Mouse (Mus musculus) bone marrow macrophage, adult 2 months (primary cell): Measurements from ENCODE around the gene Ubqln4. TPM values are rescaled to one million over a fixed set of nuclear protein-coding genes. Genes with fewer than 3 reads are reported as not detected.

Experiments used
- H3K27ac ChIP-seq: 2 replicates; pipeline ENCODE4 v1.5.1; 2012; ENCODE audit warnings: low read depth, low read length; ENCODE audit not compliant: insufficient read depth
- H3K4me1 ChIP-seq: 2 replicates; pipeline ENCODE4 v1.6.1; 2012; ENCODE audit warnings: low read length; ENCODE audit not compliant: control insufficient read depth, insufficient read depth
- H3K4me3 ChIP-seq: 2 replicates; pipeline ENCODE4 v1.5.1; 2012; ENCODE audit warnings: mild to moderate bottlenecking, low read length, moderate library complexity; ENCODE audit not compliant: insufficient read depth
- CTCF ChIP-seq: IDR thresholded peaks from 2 replicates; pipeline ENCODE4 v1.5.1; 2012; ENCODE audit warnings: low read depth, mild to moderate bottlenecking, low read length, moderate library complexity
- POLR2A ChIP-seq: IDR thresholded peaks from 2 replicates; pipeline ENCODE4 v1.6.1; 2012; ENCODE audit warnings: mild to moderate bottlenecking, low read depth, low read length, borderline replicate concordance
- polyA plus RNA-seq: library from polyadenylated mRNA; stranded (reverse); fragments of >200 nt; gene quantifications from 2 replicates; pipeline ENCODE4 v1.2.4, GENCODE M21; 2012; ENCODE audit not compliant: missing spikeins, insufficient read depth, insufficient read length

Gene Ubqln4
- polyA plus RNA-seq, 1 experiment = 25.8 TPM

GRCm38 (mm10) chr3:88532689-88533511 is 20.7 kb upstream of the Ubqln4 start:
- H3K4me3 ChIP-seq = peak overlapping the region; percentile 89
- no peak overlapping the region for H3K27ac ChIP-seq
- TF ChIP-seq POLR2A = no peak
- TF ChIP-seq CTCF = no peak
- H3K4me1 ChIP-seq = peaks cover 4% of the 10 kb centered on the region; the same call in 1 of the 2 replicates

GRCm38 (mm10) chr3:88533706-88534105 is 19.9 kb upstream of the Ubqln4 start:
- TF ChIP-seq CTCF = no peak
- TF ChIP-seq POLR2A = no peak
- Histone ChIP-seq H3K4me1 (peaks cover 4% of the 10 kb centered on the region; the same call in 1 of the 2 replicates), H3K4me3 (no peak overlapping the region), H3K27ac (no peak overlapping the region)

GRCm38 (mm10) chr3:88535005-88535404 is 18.6 kb upstream of the Ubqln4 start:
- Histone ChIP-seq H3K4me1 (peaks cover 4% of the 10 kb centered on the region; the same call in 1 of the 2 replicates), H3K27ac (no peak overlapping the region), H3K4me3 (no peak overlapping the region)
- no peak for TF ChIP-seq POLR2A
- no peak for TF ChIP-seq CTCF

DNA sequence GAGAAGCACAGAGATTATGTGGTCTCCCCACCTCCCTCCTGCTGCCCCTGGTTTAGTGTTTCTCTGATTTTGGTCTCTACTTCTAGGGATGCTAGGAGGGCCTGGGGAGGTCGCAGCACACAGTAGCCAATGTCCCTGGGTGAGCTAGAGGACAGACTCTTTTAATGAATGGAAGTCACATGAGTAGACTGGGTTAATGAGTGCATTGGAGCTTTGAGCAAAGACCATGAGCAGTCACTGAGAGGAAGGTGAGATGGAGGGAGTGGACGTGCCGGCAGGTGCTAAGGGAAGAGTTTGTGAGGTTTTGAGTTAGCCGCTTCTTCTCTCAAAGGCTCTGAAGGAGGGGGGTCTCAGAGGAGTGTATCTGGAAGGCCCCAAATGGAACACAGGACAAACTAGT is 18.0 kb upstream of the Ubqln4 start:
- no peak overlapping the region for H3K4me3 ChIP-seq
- H3K4me1 ChIP-seq = peaks cover 2% of the 10 kb centered on the region; the same call in 1 of the 2 replicates
- no peak for TF ChIP-seq POLR2A
- no peak for TF ChIP-seq CTCF
- no peak overlapping the region for H3K27ac ChIP-seq

DNA sequence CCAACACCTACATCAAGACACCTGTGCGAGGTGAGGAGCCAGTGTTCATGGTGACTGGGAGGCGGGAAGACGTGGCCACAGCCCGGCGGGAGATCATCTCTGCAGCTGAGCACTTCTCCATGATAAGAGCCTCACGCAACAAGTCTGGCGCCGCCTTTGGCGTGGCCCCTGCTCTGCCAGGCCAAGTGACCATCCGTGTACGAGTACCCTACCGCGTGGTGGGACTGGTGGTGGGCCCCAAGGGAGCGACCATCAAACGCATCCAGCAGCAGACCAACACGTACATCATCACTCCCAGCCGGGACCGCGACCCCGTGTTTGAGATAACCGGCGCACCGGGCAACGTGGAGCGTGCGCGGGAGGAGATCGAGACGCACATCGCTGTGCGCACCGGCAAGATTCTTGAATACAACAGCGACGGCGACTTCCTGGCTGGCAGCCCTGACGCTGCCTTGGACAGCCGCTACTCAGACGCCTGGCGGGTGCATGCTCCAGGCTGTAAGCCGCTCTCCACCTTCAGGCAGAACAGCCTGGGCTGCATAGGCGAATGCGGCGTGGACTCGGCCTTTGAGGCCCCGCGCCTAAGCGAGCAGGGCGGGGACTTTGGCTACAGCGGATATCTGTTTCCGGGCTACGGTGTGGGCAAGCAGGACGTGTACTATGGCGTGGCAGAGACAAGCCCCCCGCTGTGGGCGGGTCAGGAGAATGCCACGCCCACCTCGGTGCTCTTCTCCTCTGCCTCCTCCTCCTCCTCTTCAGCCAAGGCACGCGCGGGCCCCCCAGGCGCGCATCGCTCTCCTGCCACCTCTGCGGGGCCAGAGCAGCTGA is 17.2 kb upstream of the Ubqln4 start:
- TF ChIP-seq CTCF (no peak), POLR2A (no peak)
- Histone ChIP-seq H3K4me1 (no peaks in the 10 kb centered on the region), H3K4me3 (no peak overlapping the region), H3K27ac (no peak overlapping the region)

- no peaks in the 10 kb centered on the region for H3K4me1 ChIP-seq
- H3K4me3 ChIP-seq = no peak overlapping the region
- H3K27ac ChIP-seq = no peak overlapping the region
- TF ChIP-seq CTCF (no peak), POLR2A (no peak)
These were observed 16.4 kb upstream of the Ubqln4 start for GRCm38 (mm10) chr3:88537146-88537545.

GRCm38 (mm10) chr3:88538271-88539145 is 15.1 kb upstream of the Ubqln4 start:
- no peak overlapping the region for H3K27ac ChIP-seq
- no peak overlapping the region for H3K4me3 ChIP-seq
- no peaks in the 10 kb centered on the region for H3K4me1 ChIP-seq
- TF ChIP-seq POLR2A = no peak
- TF ChIP-seq CTCF = no peak

DNA sequence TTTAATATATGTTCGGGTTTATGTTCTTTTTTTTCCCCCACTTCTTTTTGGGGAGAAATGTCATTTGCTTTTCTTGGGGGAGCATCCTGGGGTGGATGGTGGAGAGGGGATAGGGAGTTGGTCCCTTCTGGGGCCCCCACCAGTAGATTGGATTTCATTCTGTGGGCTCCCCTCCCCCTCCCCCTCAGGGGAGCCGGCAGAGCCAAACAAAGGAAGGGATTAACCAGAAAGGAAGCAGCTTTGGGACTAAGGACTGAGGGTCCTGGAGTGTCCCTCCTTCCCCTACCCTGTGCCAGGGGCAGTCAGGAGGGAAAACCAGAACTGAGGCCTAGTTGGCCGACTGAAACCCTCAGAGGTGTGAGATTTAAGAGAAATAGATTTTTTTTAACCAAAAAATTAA is 14.2 kb upstream of the Ubqln4 start:
- TF ChIP-seq CTCF (no peak), POLR2A (no peak)
- Histone ChIP-seq H3K27ac (no peak overlapping the region), H3K4me3 (no peak overlapping the region), H3K4me1 (no peaks in the 10 kb centered on the region)

DNA sequence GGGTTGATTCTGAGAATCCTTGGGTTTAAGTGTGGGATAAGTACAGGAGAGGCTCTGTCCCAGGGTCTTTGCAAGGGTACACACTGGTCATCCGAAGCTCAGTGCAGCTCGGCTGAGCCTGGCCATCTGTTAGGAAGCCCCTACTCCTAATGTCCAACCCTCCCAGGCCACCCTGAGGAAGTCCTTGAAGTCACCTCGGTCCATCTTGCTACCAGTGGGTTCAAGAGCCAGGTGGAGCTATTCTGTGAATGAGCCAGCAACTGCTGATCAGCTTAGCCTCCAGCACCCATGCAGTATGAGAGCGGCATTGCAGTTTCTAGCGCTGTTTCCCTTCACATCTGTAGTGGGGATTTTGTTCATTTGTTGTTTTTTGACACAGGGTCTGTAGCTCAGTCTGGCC is 13.5 kb upstream of the Ubqln4 start:
- Histone ChIP-seq H3K27ac (no peak overlapping the region), H3K4me1 (no peaks in the 10 kb centered on the region)
- no peak for TF ChIP-seq CTCF
- TF ChIP-seq POLR2A = no peak

More for the DNA sequence above, 13.5 kb upstream of the Ubqln4 start:
- H3K4me3 ChIP-seq = no peak overlapping the region
